Mouse (Mus musculus): ENCODE data around the gene Slc47a1.

DNA sequence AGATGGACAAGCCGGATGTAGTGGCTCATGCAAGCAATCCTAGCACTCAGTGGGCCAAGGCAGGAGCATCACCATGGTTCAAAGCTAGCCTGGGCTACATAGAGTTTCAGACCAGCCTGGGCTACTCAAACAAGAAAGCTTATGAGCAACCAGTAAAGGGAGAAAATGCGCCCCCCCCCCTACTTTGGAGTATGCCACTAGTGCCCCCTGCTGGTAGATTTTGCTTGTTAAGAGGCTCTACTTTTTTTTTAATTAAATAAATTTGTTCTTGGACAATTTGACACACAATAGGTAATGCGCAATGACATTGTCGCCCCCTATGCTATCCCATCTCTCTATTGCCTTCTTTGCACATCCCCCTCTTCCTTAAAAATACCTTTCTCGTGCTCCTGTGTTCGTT is 9.9 kb upstream of the Slc47a1 start:
- peak; percentile 52 for TF ChIP-seq CTCF (conservative IDR thresholded peaks at IDR 0.05; ENCODE audit: low read length)
- no peak for TF ChIP-seq NANOG (IDR thresholded peaks at IDR 0.05; ENCODE audit: borderline replicate concordance, low read length)
